Mouse (Mus musculus) lung, embryonic 15.5 days (tissue): Measurements from ENCODE around the gene Pex3. TPM values are rescaled to one million over a fixed set of nuclear protein-coding genes. Genes with fewer than 3 reads are reported as not detected.
"Not testable (repeated sequence)": the region's sequence is repeated elsewhere in the genome, so short reads cannot be mapped to it uniquely, and the experiment has no call there.

Experiments
- ATAC-seq: fragments of 200-750 bp; cut with Nextera tagmentation; 2 replicates; pipeline ENCODE4 v1.8.0; 2017; ENCODE audit warnings: moderate number of reproducible peaks, borderline replicate concordance; ENCODE audit not compliant: low FRiP score, low TSS enrichment; ENCODE audit errors: extremely low read depth
- H3K27ac ChIP-seq: fragments of 300-500 bp; sonication (generic); 2 replicates; pipeline ENCODE4 v1.5.1; 2015; ENCODE audit warnings: moderate library complexity, mild to moderate bottlenecking, inconsistent platforms
- H3K27me3 ChIP-seq: fragments of 300-500 bp; sonication (generic); 2 replicates; pipeline ENCODE4 v1.6.1; 2015; ENCODE audit warnings: inconsistent platforms
- H3K36me3 ChIP-seq: fragments of 300-500 bp; sonication (generic); 2 replicates; pipeline ENCODE4 v1.6.1; 2015; ENCODE audit warnings: inconsistent platforms
- H3K4me1 ChIP-seq: fragments of 300-500 bp; sonication (generic); 2 replicates; pipeline ENCODE4 v1.6.1; 2015; ENCODE audit warnings: inconsistent platforms
- H3K4me2 ChIP-seq: fragments of 300-500 bp; sonication (generic); 2 replicates; pipeline ENCODE4 v1.6.1; 2015; ENCODE audit warnings: inconsistent platforms, mild to moderate bottlenecking, moderate library complexity
- H3K4me3 ChIP-seq: fragments of 300-500 bp; sonication (generic); 2 replicates; pipeline ENCODE4 v1.5.1; 2015; ENCODE audit warnings: mild to moderate bottlenecking, inconsistent platforms
- H3K9ac ChIP-seq: fragments of 300-500 bp; sonication (generic); 2 replicates; pipeline ENCODE4 v1.6.1; 2015; ENCODE audit warnings: inconsistent platforms
- H3K9me3 ChIP-seq: fragments of 300-500 bp; sonication (generic); 2 replicates; pipeline ENCODE4 v1.6.1; 2016; ENCODE audit warnings: inconsistent platforms
- WGBS: fragments of 180-500 bp; shearing (Covaris S2); methylation state at CpG from one replicate; pipeline ENCODE4 v1.1.7; 2015; 5-methylcytosine and 5-hydroxymethylcytosine counted together
- polyA plus RNA-seq: library from polyadenylated mRNA; unstranded; fragments of >200 nt; fragmentation: Nextera tagmentation; extraction: Ambion mirVana; gene quantifications from 2 replicates; pipeline ENCODE4 v1.2.1, GENCODE M21; 2015

Pex3 gene
- polyA plus RNA-seq, 1 experiment from 2014 or later, result 23.4 TPM

DNA sequence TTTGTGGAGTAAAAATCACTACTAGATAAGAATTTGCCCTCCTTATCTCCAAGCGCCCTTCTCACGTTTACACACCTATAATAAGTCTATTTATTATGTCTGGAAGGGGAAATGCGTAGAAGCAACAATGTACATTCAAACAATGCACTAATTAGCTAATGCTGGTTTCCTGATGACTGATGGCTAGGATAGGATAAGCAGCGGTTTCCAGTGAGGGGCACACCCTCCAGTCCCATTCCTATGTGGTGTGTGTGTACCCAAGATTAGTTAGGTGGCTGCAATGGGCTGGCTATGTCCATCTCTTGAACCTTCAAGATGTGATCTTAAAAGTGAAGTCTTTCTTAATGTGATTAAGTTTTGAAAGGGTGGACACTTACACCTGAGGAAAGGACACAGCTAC is 31.1 kb downstream of the Pex3 start:
- no peaks in the 10 kb centered on the region for H3K9me3 ChIP-seq
- no peak overlapping the region for H3K9ac ChIP-seq
- no peak overlapping the region for H3K4me3 ChIP-seq
- WGBS, result 60% methylated on average over 4 of the region's 4 CpGs
- H3K4me2 ChIP-seq, result no peak overlapping the region
- H3K4me1 ChIP-seq, result no peaks in the 10 kb centered on the region
- H3K27ac ChIP-seq, result no peak overlapping the region
- ATAC-seq, result no peak
- H3K27me3 ChIP-seq, result no peaks in the 10 kb centered on the region
- 0 out of 2 replicates have a peak, but pooled peaks cover 7% of the 10 kb centered on the region for H3K36me3 ChIP-seq

- 0 out of 2 replicates have a peak overlapping the region, but pooled peaks have one; percentile 87 for H3K4me2 ChIP-seq
- WGBS, result 80% methylated on average over 8 of the region's 8 CpGs
- no peak overlapping the region for H3K4me3 ChIP-seq
- H3K4me1 ChIP-seq, result peaks cover 6% of the 10 kb centered on the region; the same call in 1 of the 2 replicates
- 0 out of 2 replicates have a peak, but pooled peaks cover 6% of the 10 kb centered on the region for H3K36me3 ChIP-seq
- H3K9ac ChIP-seq, result no peak overlapping the region
- H3K27ac ChIP-seq, result no peak overlapping the region
- ATAC-seq, result no peak
- H3K27me3 ChIP-seq, result no peaks in the 10 kb centered on the region
- no peaks in the 10 kb centered on the region for H3K9me3 ChIP-seq
Measured at GRCm38 (mm10) chr10:13502371-13502770, 50.6 kb downstream of the Pex3 start.

DNA sequence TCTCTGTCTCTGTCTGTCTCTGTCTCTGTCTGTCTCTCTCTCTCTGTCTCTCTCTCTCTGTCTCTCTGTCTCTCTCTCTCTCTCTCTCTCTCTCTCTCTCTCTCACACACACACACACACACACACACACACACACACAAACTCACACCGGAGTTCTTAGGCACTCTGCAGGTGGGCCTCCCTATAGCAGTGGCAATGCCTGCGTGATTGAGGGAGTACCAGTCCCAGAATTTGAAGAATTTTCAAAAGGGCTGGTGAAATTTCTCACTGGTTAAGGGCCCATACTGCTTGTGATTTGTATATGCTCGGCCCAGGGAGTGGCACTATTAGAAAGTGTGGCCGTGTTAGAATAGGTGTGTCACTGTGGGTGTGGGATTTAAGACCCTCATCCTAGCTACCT is 51.4 kb downstream of the Pex3 start:
- H3K4me2 ChIP-seq, result peak overlapping the region; percentile 87
- H3K4me3 ChIP-seq, result peak overlapping the region; percentile 66
- H3K9me3 ChIP-seq, H3K4me1 ChIP-seq, H3K27ac ChIP-seq, H3K27me3 ChIP-seq, H3K36me3 ChIP-seq, ATAC-seq: not testable (repeated sequence)
- 0 out of 2 replicates have a peak overlapping the region, but pooled peaks have one; percentile 62 for H3K9ac ChIP-seq
- WGBS, result 47% methylated on average over 4 of the region's 4 CpGs

DNA sequence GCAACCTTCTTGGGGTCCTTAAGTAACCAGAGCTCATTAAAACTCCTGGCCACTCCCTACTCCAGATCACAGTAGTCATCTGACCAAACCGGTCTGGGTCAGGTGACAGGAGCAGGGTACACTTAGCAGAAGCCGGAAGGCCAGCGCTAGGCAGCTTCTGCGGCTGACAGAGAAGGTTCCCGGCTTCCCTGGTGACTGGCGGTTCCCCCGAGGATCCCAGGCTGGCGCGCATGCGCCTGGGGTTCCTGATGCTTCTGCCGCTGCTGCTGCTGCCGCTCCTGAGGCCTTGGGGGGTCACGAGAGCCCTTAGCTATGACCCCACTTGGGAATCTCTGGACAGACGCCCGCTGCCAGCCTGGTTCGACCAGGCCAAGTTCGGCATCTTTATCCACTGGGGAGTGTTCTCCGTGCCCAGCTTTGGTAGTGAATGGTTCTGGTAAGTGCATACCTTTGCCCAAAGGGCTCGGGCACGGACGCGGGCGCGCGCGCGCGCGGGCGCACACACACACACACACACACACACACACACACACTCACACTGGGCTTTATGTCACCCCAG is 51.9 kb downstream of the Pex3 start:
- ATAC-seq, result peak; percentile 95
- Histone ChIP-seq H3K4me3 (peak overlapping the region; percentile 66), H3K4me1 (peaks cover 6% of the 10 kb centered on the region; the same call in 1 of the 2 replicates), H3K27me3 (no peaks in the 10 kb centered on the region), H3K36me3 (0 out of 2 replicates have a peak, but pooled peaks cover 4% of the 10 kb centered on the region), H3K27ac (peak overlapping the region; percentile 60), H3K9me3 (no peaks in the 10 kb centered on the region), H3K4me2 (peak overlapping the region; percentile 87), H3K9ac (peak overlapping the region; percentile 62)
- WGBS, result 1% methylated on average over 29 of the region's 30 CpGs

DNA sequence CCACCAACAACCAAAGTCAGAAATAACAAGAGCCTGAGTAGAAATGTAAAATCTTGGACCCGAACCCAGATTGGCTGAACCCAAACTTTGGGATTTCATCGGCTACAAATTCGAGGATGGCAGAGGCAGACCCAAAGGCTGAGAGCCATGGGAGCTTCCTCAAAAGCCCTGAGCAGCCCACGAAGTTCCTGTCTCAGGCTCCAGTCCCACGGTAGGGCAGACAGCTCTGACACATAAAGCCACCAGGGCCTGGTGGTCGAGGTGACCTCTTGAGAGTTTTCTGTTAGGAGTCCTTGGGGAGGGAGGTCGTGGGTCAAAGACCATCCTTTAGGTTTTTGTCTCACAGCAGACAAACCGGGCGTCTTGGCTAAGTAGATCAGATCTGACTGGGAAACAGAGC is 52.5 kb downstream of the Pex3 start:
- WGBS, result 42% methylated on average over 9 of the region's 9 CpGs
- Histone ChIP-seq H3K4me3 (peak overlapping the region; percentile 66), H3K9me3 (no peaks in the 10 kb centered on the region), H3K9ac (no peak overlapping the region), H3K4me1 (peaks cover 6% of the 10 kb centered on the region; the same call in 1 of the 2 replicates), H3K4me2 (peak overlapping the region; percentile 87), H3K27me3 (no peaks in the 10 kb centered on the region), H3K27ac (peak overlapping the region; percentile 60), H3K36me3 (no peaks in the 10 kb centered on the region)
- ATAC-seq, result no peak

DNA sequence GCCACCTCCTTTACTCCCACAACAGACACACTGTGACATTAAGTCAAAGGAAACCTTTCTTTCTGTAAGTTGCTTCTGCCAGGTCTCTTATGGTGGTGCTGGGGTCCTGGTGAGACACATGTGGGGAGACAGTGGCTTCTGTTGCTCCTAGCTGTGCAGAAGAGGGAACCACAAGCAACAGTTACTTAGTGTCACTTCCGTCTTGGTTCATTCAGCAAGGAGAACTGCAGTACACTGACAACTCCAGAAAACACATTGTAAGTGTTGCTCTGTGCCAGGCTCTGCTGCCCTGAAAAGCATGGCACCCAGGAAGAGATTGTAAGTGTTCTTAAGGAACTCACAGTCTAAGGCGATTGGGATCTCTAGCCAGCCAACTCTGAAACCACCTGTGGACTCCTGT is 53.6 kb downstream of the Pex3 start, which contains the start of gene Fuca2:
Gene Fuca2, plus strand, starts transcription at position 210 of the 400 bp plus-strand sequence.
- Histone ChIP-seq H3K4me2 (no peak within 1 kb of the TSS), H3K27me3 (no peaks in the 10 kb centered on the region), H3K4me3 (no peak within 1 kb of the TSS), H3K4me1 (peaks cover 6% of the 10 kb centered on the region; the same call in 1 of the 2 replicates), H3K27ac (peak within 1 kb of the TSS; percentile 60), H3K9ac (no peak within 1 kb of the TSS), H3K36me3 (no peaks in the 10 kb centered on the region), H3K9me3 (no peaks in the 10 kb centered on the region)
- 81% methylated on average over 2 of the region's 2 CpGs for WGBS
- no peak for ATAC-seq

- no peak for ATAC-seq
- Histone ChIP-seq H3K27ac (no peak overlapping the region), H3K9ac (no peak overlapping the region), H3K9me3 (no peaks in the 10 kb centered on the region), H3K27me3 (no peaks in the 10 kb centered on the region), H3K36me3 (no peaks in the 10 kb centered on the region), H3K4me3 (no peak overlapping the region), H3K4me1 (peaks cover 4% of the 10 kb centered on the region; the same call in 1 of the 2 replicates), H3K4me2 (no peak overlapping the region)
- WGBS, result 70% methylated on average over 3 of the region's 3 CpGs
Measured at GRCm38 (mm10) chr10:13496315-13496714, 56.6 kb downstream of the Pex3 start.

- ATAC-seq, result no peak
- Histone ChIP-seq H3K4me3 (no peak overlapping the region), H3K4me1 (no peaks in the 10 kb centered on the region), H3K27ac (no peak overlapping the region), H3K9ac (no peak overlapping the region), H3K36me3 (no peaks in the 10 kb centered on the region), H3K27me3 (no peaks in the 10 kb centered on the region), H3K9me3 (no peaks in the 10 kb centered on the region), H3K4me2 (no peak overlapping the region)
- 81% methylated on average over 9 of the region's 9 CpGs for WGBS
Measured at GRCm38 (mm10) chr10:13493978-13494686, 58.8 kb downstream of the Pex3 start.

DNA sequence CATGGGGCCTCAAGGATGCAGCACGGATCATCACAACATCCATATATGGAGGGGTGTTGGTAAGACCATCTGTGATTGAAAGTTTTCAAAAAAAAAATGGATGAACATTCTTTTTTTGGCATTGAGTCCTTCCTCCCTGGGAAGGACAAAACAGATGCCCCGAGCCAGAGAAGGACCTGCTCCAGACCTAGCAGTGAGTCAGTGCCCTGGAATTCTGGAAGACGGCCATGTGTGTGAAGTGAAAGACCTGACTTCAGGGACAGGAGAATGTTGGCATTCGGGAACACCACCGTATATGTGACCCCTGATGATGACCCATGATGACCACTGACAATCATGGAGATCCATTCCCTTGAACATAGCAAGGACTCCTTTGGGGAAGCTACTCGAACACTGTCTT is 63.3 kb downstream of the Pex3 start:
- no peak overlapping the region for H3K27ac ChIP-seq
- no peak overlapping the region for H3K9ac ChIP-seq
- WGBS, result 71% methylated on average over 6 of the region's 6 CpGs

DNA sequence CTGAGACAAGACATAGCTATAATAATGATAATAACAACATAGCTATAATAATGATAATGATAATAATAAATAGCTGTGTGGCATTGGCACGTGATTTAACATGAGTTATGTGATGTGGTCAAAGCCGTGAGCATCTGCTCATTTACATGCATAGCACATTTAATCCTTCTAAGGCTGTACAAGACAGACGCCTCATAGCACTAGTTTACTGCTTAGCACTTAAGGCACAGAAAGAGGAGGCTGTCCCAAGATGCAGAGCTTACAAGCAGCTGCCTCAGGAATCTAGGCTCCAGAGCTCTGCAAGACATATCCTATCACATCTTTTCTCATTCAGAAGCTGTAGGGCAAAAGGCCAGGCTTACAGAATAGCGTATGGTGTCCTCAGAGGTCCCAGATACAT is 67.0 kb downstream of the Pex3 start:
- Histone ChIP-seq H3K27me3 (no peaks in the 10 kb centered on the region), H3K4me2 (no peak overlapping the region), H3K36me3 (no peaks in the 10 kb centered on the region), H3K9me3 (no peaks in the 10 kb centered on the region), H3K9ac (no peak overlapping the region), H3K4me1 (no peaks in the 10 kb centered on the region), H3K4me3 (no peak overlapping the region), H3K27ac (no peak overlapping the region)
- 68% methylated on average over 4 of the region's 4 CpGs for WGBS
- ATAC-seq, result no peak

More for the DNA sequence above, 63.3 kb downstream of the Pex3 start:
- no peak for ATAC-seq
- no peaks in the 10 kb centered on the region for H3K4me1 ChIP-seq
- H3K36me3 ChIP-seq, result no peaks in the 10 kb centered on the region
- no peaks in the 10 kb centered on the region for H3K9me3 ChIP-seq
- H3K4me3 ChIP-seq, result no peak overlapping the region
- H3K4me2 ChIP-seq, result no peak overlapping the region
- no peaks in the 10 kb centered on the region for H3K27me3 ChIP-seq

GRCm38 (mm10) chr10:13479341-13479740 is 73.6 kb downstream of the Pex3 start:
- Histone ChIP-seq H3K9ac (no peak overlapping the region), H3K9me3 (no peaks in the 10 kb centered on the region), H3K4me1 (peaks cover 9% of the 10 kb centered on the region; the same call in 1 of the 2 replicates), H3K4me2 (no peak overlapping the region), H3K27ac (no peak overlapping the region), H3K36me3 (no peaks in the 10 kb centered on the region), H3K4me3 (no peak overlapping the region), H3K27me3 (peaks cover 14% of the 10 kb centered on the region; the same call in 1 of the 2 replicates)
- WGBS, result 68% methylated on average over 6 of the region's 6 CpGs
- ATAC-seq, result no peak

DNA sequence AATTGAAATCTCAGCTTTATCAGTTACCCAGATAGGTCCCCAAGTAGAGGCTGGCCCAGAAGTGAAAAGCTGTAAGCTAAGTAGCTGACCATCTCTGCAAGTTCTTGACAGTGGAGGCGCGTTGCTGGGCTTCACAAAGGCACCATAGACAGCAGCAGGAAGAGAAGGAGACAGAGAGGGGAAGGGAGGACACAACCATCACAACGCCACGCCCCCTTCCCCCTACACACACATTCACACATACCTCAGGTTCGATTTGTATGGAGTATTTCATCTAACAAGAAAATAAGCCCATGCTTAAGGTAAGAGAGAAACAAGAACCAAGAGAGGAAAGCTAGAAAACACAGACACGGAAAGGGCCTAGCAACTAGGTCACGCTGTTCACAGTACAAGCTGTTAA is 77.8 kb downstream of the Pex3 start:
- WGBS, result 30% methylated on average over 7 of the region's 7 CpGs
- no peak overlapping the region for H3K9ac ChIP-seq
- peaks cover 36% of the 10 kb centered on the region for H3K27me3 ChIP-seq
- no peaks in the 10 kb centered on the region for H3K36me3 ChIP-seq
- no peak overlapping the region for H3K27ac ChIP-seq
- no peak for ATAC-seq
- no peak overlapping the region for H3K4me3 ChIP-seq
- H3K4me2 ChIP-seq, result peak overlapping the region; percentile 97; the same call in 1 of the 2 replicates
- peaks cover 16% of the 10 kb centered on the region; the same call in 1 of the 2 replicates for H3K4me1 ChIP-seq
- no peaks in the 10 kb centered on the region for H3K9me3 ChIP-seq
